Mouse (Mus musculus) cerebellum, adult 11-12 months (tissue): ENCODE data around the gene Nkx3-2.

Experiments used
- DNase-seq: peaks from one replicate; pipeline ENCODE4 v3.0.0; 2022

The Nkx3-2 gene

GRCm38 (mm10) chr5:41762141-41762946 is 2.0 kb downstream of the Nkx3-2 start:
- no peak for DNase-seq

GRCm38 (mm10) chr5:41761509-41762140 is 2.7 kb downstream of the Nkx3-2 start:
- DNase-seq, result no peak

- DNase-seq, result no peak
Measured at GRCm38 (mm10) chr5:41760831-41761508, 3.3 kb downstream of the Nkx3-2 start.

- DNase-seq, result no peak
Measured at GRCm38 (mm10) chr5:41760071-41760470, 4.2 kb downstream of the Nkx3-2 start.

- DNase-seq, result no peak
Measured at GRCm38 (mm10) chr5:41758671-41759639, 5.3 kb downstream of the Nkx3-2 start.

GRCm38 (mm10) chr5:41757338-41757737 is 7.0 kb downstream of the Nkx3-2 start:
- DNase-seq, result no peak

- DNase-seq, result no peak
Measured at GRCm38 (mm10) chr5:41756396-41756795, 7.9 kb downstream of the Nkx3-2 start.

- DNase-seq, result no peak
Measured at GRCm38 (mm10) chr5:41755373-41755960, 8.8 kb downstream of the Nkx3-2 start.

- DNase-seq, result no peak
Measured at GRCm38 (mm10) chr5:41754836-41755235, 9.5 kb downstream of the Nkx3-2 start.

- DNase-seq, result no peak
Measured at GRCm38 (mm10) chr5:41754226-41754775, 10.0 kb downstream of the Nkx3-2 start.

GRCm38 (mm10) chr5:41752721-41753120 is 11.6 kb downstream of the Nkx3-2 start:
- no peak for DNase-seq

GRCm38 (mm10) chr5:41744898-41745780 is 19.2 kb downstream of the Nkx3-2 start:
- DNase-seq, result no peak

GRCm38 (mm10) chr5:41744234-41744633 is 20.1 kb downstream of the Nkx3-2 start:
- no peak for DNase-seq

GRCm38 (mm10) chr5:41738817-41739216 is 25.5 kb downstream of the Nkx3-2 start:
- no peak for DNase-seq

GRCm38 (mm10) chr5:41737039-41737438 is 27.3 kb downstream of the Nkx3-2 start:
- DNase-seq, result no peak

- no peak for DNase-seq
Measured at GRCm38 (mm10) chr5:41727017-41727416, 37.3 kb downstream of the Nkx3-2 start.

- DNase-seq, result no peak
Measured at GRCm38 (mm10) chr5:41725573-41725972, 38.7 kb downstream of the Nkx3-2 start.
